Mouse (Mus musculus): ENCODE data around the gene Hip1r. TPM values are rescaled to one million over a fixed set of nuclear protein-coding genes. Genes with fewer than 3 reads are reported as not detected.
"Not testable (repeated sequence)": the region's sequence is repeated elsewhere in the genome, so short reads cannot be mapped to it uniquely, and the experiment has no call there.

The Hip1r gene
- polyA plus RNA-seq, 1 experiment = 10.5 TPM

GRCm38 (mm10) chr5:124049249-124050045 is 76.0 kb downstream of the Hip1r start:
- TF ChIP-seq CEBPB (IDR thresholded peaks at IDR 0.05; ENCODE audit: insufficient read depth, poor library complexity, severe bottlenecking) = no peak
- no peak for TF ChIP-seq SRF (IDR thresholded peaks at IDR 0.05; ENCODE audit: control insufficient read depth, insufficient read length, low read depth)
- TF ChIP-seq POLR2A (IDR thresholded peaks at IDR 0.05; ENCODE audit: insufficient read length, low read depth) = no peak
- H3K4me2 ChIP-seq (ENCODE audit: low read depth) = no peak overlapping the region

GRCm38 (mm10) chr5:124050095-124051050 is 76.9 kb downstream of the Hip1r start:
- H3ac ChIP-seq (ENCODE audit: control insufficient read depth, insufficient read length) = no peak overlapping the region
- H3K27me3 ChIP-seq (ENCODE audit: control insufficient read depth, insufficient read depth, insufficient read length) = no peaks in the 10 kb centered on the region
- no peak overlapping the region for H3K4me2 ChIP-seq (ENCODE audit: low read depth)
- no peaks in the 10 kb centered on the region for H3K36me3 ChIP-seq (ENCODE audit: control insufficient read depth, insufficient read depth)
- no peak overlapping the region for H3K4me3 ChIP-seq
- no peaks in the 10 kb centered on the region for H3K79me2 ChIP-seq (ENCODE audit: control insufficient read depth, insufficient read depth)
- TF ChIP-seq POLR2AphosphoS2 (IDR thresholded peaks at IDR 0.05; ENCODE audit: insufficient read length, low read depth) = no peak
- TF ChIP-seq E2F4 (IDR thresholded peaks at IDR 0.05; ENCODE audit: insufficient read depth) = no peak
- no peak for TF ChIP-seq TCF3 (IDR thresholded peaks at IDR 0.05; ENCODE audit: insufficient read length, low read depth)
- TF ChIP-seq POLR2A (IDR thresholded peaks at IDR 0.05; ENCODE audit: insufficient read length, low read depth) = no peak
- TF ChIP-seq REST (IDR thresholded peaks at IDR 0.05; ENCODE audit: insufficient read depth, insufficient read length) = no peak
- no peak for TF ChIP-seq MYOG (IDR thresholded peaks at IDR 0.05; ENCODE audit: control insufficient read depth in 1 of 3, insufficient read depth in 1 of 3, insufficient read length in 2 of 3, low read depth in 2 of 3)
- TF ChIP-seq SRF (IDR thresholded peaks at IDR 0.05; ENCODE audit: control insufficient read depth, insufficient read length, low read depth) = no peak
- no peak for TF ChIP-seq MAX (IDR thresholded peaks at IDR 0.05; ENCODE audit: low read depth)
- TF ChIP-seq MYOD1 (IDR thresholded peaks at IDR 0.05; ENCODE audit: control insufficient read depth in 1 of 3, insufficient read length in 2 of 3, low read depth in 2 of 3) = no peak
- no peak for TF ChIP-seq TCF12 (IDR thresholded peaks at IDR 0.05; ENCODE audit: insufficient read depth, poor library complexity, severe bottlenecking)
- TF ChIP-seq USF1 (IDR thresholded peaks at IDR 0.05; ENCODE audit: low read depth) = no peak
- TF ChIP-seq CEBPB (IDR thresholded peaks at IDR 0.05; ENCODE audit: insufficient read depth, poor library complexity, severe bottlenecking) = no peak

More at GRCm38 (mm10) chr5:124049249-124050045, 76.0 kb downstream of the Hip1r start:
- Histone ChIP-seq H3K27me3 (ENCODE audit: control insufficient read depth, insufficient read depth, insufficient read length) (no peaks in the 10 kb centered on the region), H3K79me2 (ENCODE audit: control insufficient read depth, insufficient read depth) (no peaks in the 10 kb centered on the region), H3K4me3 (no peak overlapping the region), H3ac (ENCODE audit: control insufficient read depth, insufficient read length) (no peak overlapping the region), H3K36me3 (ENCODE audit: control insufficient read depth, insufficient read depth) (no peaks in the 10 kb centered on the region)

DNA sequence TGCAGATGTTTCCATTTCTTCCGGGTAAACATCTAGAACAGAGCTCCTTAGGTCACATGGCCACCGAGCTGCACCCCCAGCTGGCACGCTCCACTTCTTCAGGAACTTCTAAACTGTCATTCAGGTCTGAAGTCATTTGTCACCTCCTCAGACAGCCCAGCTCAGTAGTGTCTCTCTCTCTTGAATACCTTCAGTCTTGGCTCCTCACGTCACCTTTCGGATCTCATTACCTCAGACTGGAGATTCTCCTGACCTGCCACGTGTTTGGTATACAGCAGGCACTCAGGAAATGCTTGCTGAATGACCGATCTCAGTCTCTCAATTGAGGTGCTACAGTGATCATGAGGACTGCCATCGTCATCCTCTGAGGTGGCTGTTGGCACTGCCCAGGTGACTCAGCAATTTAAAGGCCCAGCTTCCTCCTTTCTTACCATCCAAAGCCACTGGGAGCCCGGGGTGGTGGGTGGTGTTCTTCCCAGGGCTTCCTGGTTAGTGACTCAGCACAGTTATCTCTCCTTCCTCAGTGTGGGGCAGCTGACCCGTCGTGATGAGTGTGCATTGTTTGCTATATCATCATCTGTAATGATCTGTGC is 78.6 kb downstream of the Hip1r start:
- Histone ChIP-seq H3K36me3 (ENCODE audit: control insufficient read depth, insufficient read depth) (no peaks in the 10 kb centered on the region), H3K4me3 (no peak overlapping the region), H3K4me2 (ENCODE audit: low read depth) (peak overlapping the region; percentile 52)

GRCm38 (mm10) chr5:124052641-124053040 is 79.2 kb downstream of the Hip1r start:
- H3K4me2 ChIP-seq (ENCODE audit: low read depth); H3K36me3 ChIP-seq (ENCODE audit: control insufficient read depth, insufficient read depth); H3ac ChIP-seq (ENCODE audit: control insufficient read depth, insufficient read length); H3K27me3 ChIP-seq (ENCODE audit: control insufficient read depth, insufficient read depth, insufficient read length); H3K79me2 ChIP-seq (ENCODE audit: control insufficient read depth, insufficient read depth); H3K4me3 ChIP-seq: not testable (repeated sequence)

More for the DNA sequence above, 78.6 kb downstream of the Hip1r start:
- Histone ChIP-seq H3K79me2 (ENCODE audit: control insufficient read depth, insufficient read depth) (no peaks in the 10 kb centered on the region), H3ac (ENCODE audit: control insufficient read depth, insufficient read length) (no peak overlapping the region), H3K27me3 (ENCODE audit: control insufficient read depth, insufficient read depth, insufficient read length) (no peaks in the 10 kb centered on the region)
- TF ChIP-seq REST (IDR thresholded peaks at IDR 0.05; ENCODE audit: insufficient read depth, insufficient read length) (no peak), MYOD1 (IDR thresholded peaks at IDR 0.05; ENCODE audit: control insufficient read depth in 1 of 3, insufficient read length in 2 of 3, low read depth in 2 of 3) (peak in 2 of 3 experiments; percentile 6 to 61), USF1 (IDR thresholded peaks at IDR 0.05; ENCODE audit: low read depth) (peak; percentile 35)

Other genes with a start within 250 kb of the Hip1r start
- 18.4 TPM for gene Rsrc2, start 224.2 kb upstream of the Hip1r start, polyA plus RNA-seq (2012; fragmentation: generic; extraction: Trizol)
- 6.5 TPM for gene Kntc1, start 223.9 kb upstream of the Hip1r start, polyA plus RNA-seq (2012; fragmentation: generic; extraction: Trizol)
- gene Hcar2, start 108.1 kb upstream of the Hip1r start, polyA plus RNA-seq (2012; fragmentation: generic; extraction: Trizol) = not detected
- gene Hcar1, start 93.6 kb upstream of the Hip1r start, polyA plus RNA-seq (2012; fragmentation: generic; extraction: Trizol) = not detected
- gene Denr, start 66.5 kb upstream of the Hip1r start, polyA plus RNA-seq (2012; fragmentation: generic; extraction: Trizol) = 38.0 TPM
- not detected for gene Gm43518, start 46.2 kb upstream of the Hip1r start, polyA plus RNA-seq (2012; fragmentation: generic; extraction: Trizol)
- gene Ccdc62, start 42.9 kb upstream of the Hip1r start, polyA plus RNA-seq (2012; fragmentation: generic; extraction: Trizol) = 4.7 TPM
- 18.7 TPM for gene Vps37b, start 58.6 kb downstream of the Hip1r start, polyA plus RNA-seq (2012; fragmentation: generic; extraction: Trizol)
- gene Abcb9, start 122.2 kb downstream of the Hip1r start, polyA plus RNA-seq (2012; fragmentation: generic; extraction: Trizol) = 0.90 TPM
- gene Ogfod2, start 138.7 kb downstream of the Hip1r start, polyA plus RNA-seq (2012; fragmentation: generic; extraction: Trizol) = 15.2 TPM
- gene Arl6ip4, start 142.5 kb downstream of the Hip1r start, polyA plus RNA-seq (2012; fragmentation: generic; extraction: Trizol) = 55.0 TPM

Measured in myocyte (in vitro differentiated cells).